Mouse (Mus musculus) yolk sac, embryonic 10.5 days (tissue): ENCODE results near the gene Crim1.

Source experiments
- DNase-seq: peaks from one replicate; pipeline ENCODE4 v3.0.0-alpha.2; 2017; ENCODE audit warnings: low spot score

Crim1 gene

GRCm38 (mm10) chr17:78374756-78375155 is 174.7 kb downstream of the Crim1 start:
- no peak for DNase-seq

DNA sequence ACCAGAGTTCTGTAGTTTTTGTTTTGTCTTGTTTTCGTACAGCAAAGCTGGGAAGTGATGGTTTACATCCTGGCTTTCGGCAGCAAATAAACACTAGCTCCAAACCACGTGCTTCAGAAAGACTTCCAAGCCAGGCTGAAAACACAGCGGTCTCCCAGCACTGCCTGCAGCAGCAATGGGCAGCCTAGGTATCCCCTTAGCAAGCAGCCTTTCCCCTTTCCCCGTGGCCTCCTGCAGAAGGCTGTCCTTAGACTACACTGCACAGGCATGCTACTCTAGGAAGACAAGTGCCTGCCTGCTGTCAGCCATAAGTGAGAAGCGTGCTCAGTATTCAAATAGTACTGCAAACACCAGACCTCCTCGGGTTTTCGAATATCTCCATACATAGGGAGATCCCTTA is 176.5 kb downstream of the Crim1 start:
- DNase-seq, result no peak

GRCm38 (mm10) chr17:78379079-78379729 is 179.2 kb downstream of the Crim1 start:
- DNase-seq, result no peak

DNA sequence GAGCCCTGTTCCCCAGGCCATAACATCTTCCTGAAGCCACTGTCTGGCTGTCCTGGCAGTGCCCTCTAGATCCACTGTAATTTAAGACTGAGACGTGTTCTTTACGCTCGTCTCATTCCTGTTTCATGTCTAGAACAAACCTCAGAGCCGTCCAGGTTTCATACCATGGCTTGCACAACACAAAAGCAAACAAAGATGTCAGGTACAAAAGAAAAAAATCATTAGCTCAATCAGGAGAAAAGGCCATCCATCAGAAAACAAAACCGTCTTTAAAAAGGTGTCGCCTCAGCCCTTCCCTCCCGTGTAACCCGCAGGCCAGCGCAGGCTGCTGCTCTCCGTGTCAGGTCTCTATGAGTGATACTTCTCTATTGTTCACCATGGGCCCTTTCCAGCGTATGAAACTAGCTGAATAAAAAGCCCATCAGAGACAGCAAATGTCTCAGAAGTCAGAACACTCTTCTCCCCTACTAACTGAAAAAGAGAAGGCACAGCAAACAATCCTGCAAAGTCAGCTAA is 179.7 kb downstream of the Crim1 start:
- DNase-seq, result no peak

DNA sequence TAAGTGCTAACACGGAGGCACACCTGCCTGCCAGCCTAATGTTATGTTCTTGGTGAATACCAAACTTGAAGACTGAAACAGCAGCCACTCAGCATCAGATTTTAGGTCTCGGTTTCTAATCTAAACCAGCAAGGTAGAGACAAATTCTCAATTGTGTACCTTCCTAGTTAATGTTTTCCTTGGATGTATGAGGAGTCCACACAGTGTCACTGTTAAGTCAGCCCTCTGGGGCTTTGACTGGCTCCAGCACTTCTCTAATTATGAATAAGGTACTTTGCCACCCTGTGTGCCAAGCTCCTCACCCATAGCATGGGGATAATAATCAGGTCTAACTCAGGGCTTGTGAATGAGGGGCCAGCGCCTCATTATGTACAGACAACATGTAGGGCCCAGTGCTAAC is 182.3 kb downstream of the Crim1 start:
- no peak for DNase-seq

DNA sequence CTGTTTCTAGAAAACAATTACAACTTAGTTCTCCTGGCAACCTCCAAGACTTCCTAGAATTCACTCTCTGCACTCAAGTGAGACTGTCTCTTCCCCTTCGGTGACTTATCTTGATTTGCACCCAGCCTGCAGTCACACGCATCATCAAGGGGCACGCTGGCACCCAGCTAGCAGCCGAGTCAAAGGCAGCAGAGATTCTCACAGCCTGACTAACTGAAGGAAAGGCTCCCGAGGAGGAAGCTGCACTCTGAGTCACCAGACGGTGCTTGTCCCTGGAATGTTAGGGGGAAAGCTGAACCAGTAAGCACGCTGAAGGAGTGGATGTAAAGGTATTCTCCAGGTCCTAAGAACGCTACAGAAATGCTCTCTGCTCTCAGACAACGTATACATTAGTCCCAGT is 187.6 kb downstream of the Crim1 start:
- no peak for DNase-seq

- no peak for DNase-seq
These were observed 188.2 kb downstream of the Crim1 start for GRCm38 (mm10) chr17:78388101-78388847.

DNA sequence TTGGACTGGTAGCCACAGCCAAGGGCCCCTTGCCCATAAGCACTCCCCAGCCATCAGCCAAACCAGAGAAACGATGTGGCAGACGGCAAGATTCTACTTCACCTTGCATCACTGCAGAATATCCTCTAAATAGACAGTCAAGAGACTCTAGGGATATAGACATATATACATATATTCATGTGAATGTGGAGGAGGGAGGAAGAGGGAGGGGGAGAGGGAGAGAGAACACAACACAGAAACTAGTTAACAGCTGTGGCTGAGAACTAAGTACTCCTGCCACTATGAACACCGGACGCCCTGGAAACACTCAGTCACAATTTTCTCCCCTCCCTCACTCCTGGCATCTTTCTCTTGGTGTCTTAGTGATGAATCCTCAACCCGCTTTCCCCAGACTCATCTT is 189.5 kb downstream of the Crim1 start:
- DNase-seq, result no peak

DNA sequence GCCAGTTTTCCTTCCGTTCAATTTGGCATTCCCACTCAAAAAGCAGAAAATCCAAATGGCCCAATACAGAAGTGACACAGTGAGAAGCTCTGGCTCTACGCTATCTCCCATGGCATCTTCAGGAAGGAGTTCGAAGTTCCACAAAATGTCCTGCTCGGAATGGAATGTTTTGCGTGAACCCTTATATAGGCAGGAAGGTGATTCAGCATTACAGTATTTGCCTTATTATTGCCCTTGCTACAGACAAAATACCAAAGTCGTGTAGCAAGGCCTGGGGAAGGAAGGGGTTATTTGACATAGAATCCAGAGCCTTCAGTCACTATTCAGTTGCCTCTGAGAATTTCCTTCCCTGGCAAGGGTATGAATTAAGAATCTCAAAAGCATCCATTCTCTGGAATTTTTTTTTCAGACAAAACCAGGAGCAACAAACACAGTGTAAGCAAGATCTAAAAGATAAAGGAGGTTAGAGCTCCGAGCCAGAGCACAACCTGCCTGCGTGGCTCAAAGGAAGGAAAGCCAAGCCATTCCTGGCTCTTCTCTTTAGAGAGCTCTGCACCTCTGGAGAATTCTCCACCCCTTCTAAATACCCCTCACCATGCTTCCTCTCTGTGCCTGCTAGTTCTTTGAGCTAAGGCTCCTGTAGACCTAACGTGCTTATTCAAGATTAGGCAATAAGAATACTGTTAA is 192.5 kb downstream of the Crim1 start:
- DNase-seq, result no peak

- peak; percentile 65 for DNase-seq
These were observed 200.2 kb downstream of the Crim1 start for GRCm38 (mm10) chr17:78400130-78400840.

DNA sequence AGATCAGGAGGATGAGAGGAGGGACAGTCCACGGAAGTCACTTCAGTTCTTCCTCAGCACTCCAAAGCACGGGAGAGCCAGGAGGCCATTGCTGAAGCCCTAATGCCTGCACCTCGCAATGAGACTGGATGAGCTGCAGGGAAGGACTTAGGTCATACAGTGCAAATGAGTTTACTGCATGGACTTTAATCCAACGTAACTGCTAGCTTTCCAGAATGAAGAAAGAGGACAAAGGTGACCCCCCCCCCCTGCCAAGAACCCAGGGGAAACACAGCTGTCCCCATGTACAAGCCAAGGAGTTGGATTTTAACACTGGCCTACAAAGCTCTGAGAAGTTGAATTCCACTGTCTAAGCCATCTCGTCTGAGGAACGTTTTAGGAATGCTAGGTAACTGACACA is 201.3 kb downstream of the Crim1 start:
- DNase-seq, result peak; percentile 83

DNA sequence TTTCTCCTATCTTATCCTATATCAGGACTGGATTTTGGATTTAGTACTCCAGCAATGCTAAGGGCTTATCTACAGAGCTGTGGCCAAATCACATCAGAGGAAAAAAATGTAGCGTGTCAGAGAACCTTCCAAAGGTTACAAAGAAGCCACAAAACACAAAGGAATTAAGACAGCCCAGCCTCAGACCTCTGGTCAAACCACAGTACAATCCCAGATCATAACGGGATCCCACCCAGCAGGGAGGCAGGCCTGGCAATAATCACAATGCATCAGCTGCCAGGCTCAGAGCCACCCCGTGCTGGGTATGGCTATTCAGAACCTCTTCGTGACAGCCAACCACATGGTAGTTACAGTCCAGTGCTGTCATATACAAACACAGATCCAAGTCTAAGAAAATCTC is 201.7 kb downstream of the Crim1 start:
- DNase-seq, result no peak

DNA sequence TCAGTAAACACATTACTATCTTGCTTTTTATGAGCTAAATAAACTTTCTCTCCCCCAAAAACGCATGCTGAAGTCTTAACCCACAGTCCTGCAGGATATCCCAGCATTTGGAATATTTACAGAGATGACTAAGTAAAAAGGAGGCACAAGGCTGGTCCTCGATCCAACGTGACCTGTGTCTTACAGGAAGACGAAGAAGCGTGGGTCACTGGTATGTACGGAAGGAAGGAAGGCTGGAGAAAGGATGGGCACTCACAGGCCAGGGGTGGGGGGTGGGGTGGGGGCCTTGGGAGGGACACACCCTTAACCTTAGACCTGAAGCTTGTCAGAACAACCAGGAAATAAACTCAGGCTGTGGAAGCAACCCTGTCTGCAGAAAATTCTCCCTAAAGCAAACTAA is 202.1 kb downstream of the Crim1 start:
- DNase-seq, result peak; percentile 61

DNA sequence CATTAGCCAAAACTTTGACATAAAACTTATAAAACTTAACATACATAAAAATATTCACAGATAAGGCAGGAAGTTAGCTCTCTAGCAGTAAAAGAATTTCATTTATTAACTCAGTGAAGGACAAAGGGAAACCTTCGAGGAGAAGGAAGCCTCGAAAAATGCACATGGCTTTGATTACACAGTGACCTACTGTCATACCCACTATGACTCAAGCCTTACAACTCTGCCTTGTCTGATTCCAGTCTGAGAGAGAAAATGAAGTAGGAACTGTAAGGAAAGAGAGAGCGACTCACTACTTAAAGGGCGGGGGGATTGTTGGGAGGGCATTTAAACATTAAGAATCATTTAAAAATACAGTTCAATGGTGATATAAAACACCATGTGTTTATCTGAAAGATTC is 203.2 kb downstream of the Crim1 start:
- DNase-seq, result no peak

- no peak for DNase-seq
These were observed 203.8 kb downstream of the Crim1 start for GRCm38 (mm10) chr17:78403804-78404203.

- DNase-seq, result no peak
These were observed 205.3 kb downstream of the Crim1 start for GRCm38 (mm10) chr17:78405336-78405735.

DNA sequence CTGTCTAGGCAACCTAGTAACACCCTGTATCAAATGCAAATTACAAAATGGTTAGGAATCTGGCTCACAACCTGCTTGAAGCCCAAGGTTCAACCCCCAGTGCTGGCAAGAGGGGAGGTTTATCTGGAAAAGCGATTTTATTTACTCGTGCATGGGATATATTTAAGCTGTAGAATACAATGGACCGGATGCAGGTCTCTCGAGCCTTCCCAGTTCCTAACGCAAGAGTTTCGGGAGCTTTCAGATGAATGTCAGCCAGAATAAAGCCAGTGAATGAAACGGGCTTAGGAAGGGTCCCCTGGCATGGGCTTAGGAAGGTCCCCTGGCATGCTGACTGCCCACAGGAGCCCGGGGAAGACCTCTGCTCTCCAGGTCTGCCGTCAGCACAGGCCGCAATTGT is 206.8 kb downstream of the Crim1 start:
- no peak for DNase-seq

DNA sequence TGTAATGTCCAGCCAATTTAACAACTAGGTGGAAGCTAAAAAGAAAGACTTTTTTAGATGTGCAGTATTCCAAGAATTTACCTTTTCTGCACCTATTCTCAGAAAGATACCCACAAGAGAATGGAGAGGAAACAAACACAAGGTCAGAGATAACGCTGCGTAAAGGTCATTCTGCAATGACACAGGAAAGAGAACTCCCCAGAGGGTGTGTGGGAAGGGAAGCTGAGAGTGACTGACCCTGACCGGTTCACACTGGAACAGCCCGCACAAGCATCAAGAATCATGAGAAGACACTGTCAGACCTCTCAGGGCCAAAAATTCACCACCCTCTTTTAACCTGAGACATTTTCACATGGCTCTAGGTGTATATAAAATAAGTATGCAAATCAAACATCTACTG is 207.5 kb downstream of the Crim1 start:
- peak; percentile 73 for DNase-seq

- DNase-seq, result no peak
These were observed 208.3 kb downstream of the Crim1 start for GRCm38 (mm10) chr17:78408386-78408785.

DNA sequence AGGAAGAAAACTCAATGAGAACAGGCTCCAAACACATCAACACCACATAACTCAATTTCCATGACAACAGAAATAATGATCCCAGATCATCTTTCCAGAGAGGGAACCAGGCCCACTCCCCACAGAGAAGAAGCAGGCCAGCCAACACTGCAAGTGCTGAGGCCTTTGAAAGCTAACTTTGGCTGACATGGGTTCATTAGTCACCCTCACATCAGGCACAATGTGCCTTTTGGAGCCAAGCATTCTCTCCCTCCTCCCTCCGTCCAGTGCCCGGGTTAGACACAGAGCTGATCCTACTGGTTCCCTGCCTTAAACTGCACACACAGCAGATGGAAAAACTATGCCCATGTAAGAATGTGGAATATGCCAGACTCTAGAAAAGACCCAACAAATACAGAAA is 209.9 kb downstream of the Crim1 start:
- DNase-seq, result no peak

DNA sequence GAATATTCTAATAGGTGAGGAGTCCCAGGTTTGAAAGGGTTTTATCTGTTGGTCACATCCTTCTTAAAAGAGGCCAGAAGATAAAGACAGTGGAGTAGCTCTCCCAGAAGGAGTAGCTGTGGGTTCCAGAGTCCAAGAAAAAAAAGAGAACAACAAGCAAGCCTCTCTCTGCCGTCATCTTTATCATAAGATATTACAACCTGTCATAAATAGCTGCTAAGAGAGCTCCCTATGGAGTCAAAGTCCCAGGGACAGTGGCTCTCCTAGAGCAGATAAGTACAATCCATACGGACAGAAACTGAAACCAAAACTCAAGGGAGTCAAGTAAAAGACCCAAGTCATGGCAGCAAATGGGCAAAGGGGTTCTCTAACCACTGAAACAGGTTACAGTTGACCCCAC is 215.2 kb downstream of the Crim1 start:
- DNase-seq, result no peak
